Mouse (Mus musculus): ENCODE data around the gene Rasd1.

GRCm38 (mm10) chr11:59991365-59991764 is 26.6 kb upstream of the Rasd1 start:
- TF ChIP-seq CTCF (IDR thresholded peaks at IDR 0.05; ENCODE audit: insufficient read depth, low read depth, low read length): no peak
- no peak for TF ChIP-seq POLR2A (IDR thresholded peaks at IDR 0.05; ENCODE audit: insufficient read depth, low read depth, low read length)
